9 mouse cellular contexts compared by ENCODE assay signal in the genomic region with DNA sequence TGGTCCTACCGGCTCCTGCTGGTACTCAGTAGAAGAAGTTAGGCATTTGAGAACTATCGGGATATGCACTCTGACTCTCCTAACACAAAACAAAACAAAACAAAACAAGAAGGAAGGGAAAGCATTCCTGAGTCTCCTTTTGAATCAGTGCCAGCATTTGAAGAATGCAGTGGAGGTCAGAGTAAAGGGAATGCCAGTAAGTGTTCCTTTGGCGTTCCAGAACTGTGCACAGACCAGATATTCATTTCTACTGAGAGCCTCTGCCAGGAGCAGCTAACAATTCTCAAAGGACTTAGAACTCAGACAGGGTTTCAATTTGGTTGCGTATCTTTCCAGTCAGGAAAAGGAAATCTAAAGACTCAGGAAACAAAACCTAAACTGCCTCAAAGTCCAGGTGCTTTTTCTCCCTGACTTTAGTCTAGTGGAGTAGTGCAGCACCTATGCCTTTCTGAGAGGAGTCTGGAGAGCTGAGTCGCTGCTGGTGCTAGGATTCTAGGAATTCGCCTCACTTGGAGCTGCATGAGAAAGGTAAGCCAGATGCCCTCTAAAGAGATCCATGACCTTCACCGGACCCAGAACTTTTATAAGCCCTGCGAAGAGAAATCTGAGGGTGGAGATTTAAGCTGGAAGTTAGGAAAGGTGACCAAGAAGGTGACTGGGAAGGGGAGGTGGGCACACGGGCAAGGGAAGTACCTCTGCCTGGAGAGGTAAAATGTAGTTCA. TPM values are rescaled to one million over a fixed set of nuclear protein-coding genes. Genes with fewer than 3 reads are reported as not detected.
DNase-seq lines count a peak whose midpoint lies in the region; ATAC-seq and TF ChIP-seq lines count a peak whose summit lies in the region.
"Had no signal": no experiment of that assay in that cellular context is flagged by ENCODE, and none has a peak within 500 bp of the region (broad histone marks: within the 10 kb centered on the region; RNA-seq: fewer than 3 reads in every experiment).

A gene (plus strand): TSS at position 117 of the 722 bp plus-strand sequence.

- no peaks in the 10 kb centered on the region for H3K4me1 ChIP-seq in cerebellum, adult 2 months (ENCODE audit: control insufficient read depth, insufficient read depth, low read length)
- peaks cover 10% of the 10 kb centered on the region; the same call in 1 of the 2 replicates for H3K4me1 ChIP-seq in lung, embryonic 14.5 days (ENCODE audit: insufficient read depth)
- H3K4me1 ChIP-seq: neural tube, embryonic 13.5 days had no signal

- H3K27me3 ChIP-seq in cerebellum, adult 2 months (ENCODE audit: control insufficient read depth, insufficient read depth, low read length): no peaks in the 10 kb centered on the region
- H3K27me3 ChIP-seq in lung, embryonic 14.5 days (ENCODE audit: insufficient read depth, low read length): no peaks in the 10 kb centered on the region
- H3K27me3 ChIP-seq: neural tube, embryonic 13.5 days had no signal

- H3K4me3 ChIP-seq in cerebellum, adult 2 months (replicated peaks; ENCODE audit: insufficient read depth, low read depth, low read length): peak within 1 kb of the TSS; percentile 37
- H3K4me3 ChIP-seq in lung, embryonic 14.5 days (ENCODE audit: low read depth, low read length): no peak within 1 kb of the TSS
- H3K4me3 ChIP-seq: neural tube, embryonic 13.5 days had no signal

- H3K36me3 ChIP-seq in lung, embryonic 14.5 days (ENCODE audit: insufficient read depth): peaks cover 3% of the 10 kb centered on the region; the same call in 1 of the 2 replicates
- H3K36me3 ChIP-seq: neural tube, embryonic 13.5 days had no signal

- 71% methylated on average over 9 of the region's 9 CpGs for WGBS in cerebellum, adult 2 months
- WGBS in lung, embryonic 14.5 days: 52% methylated on average over 9 of the region's 9 CpGs

- no peak within 1 kb of the TSS; the same call in 1 of the 2 replicates for H3K4me2 ChIP-seq in lung, embryonic 14.5 days
- H3K4me2 ChIP-seq: neural tube, embryonic 13.5 days had no signal

- H3K9me3 ChIP-seq in lung, embryonic 14.5 days (ENCODE audit: low read depth, low read length): no peaks in the 10 kb centered on the region
- H3K9me3 ChIP-seq: neural tube, embryonic 13.5 days had no signal

- TF ChIP-seq POLR2A in cerebellum, adult 2 months (IDR thresholded peaks at IDR 0.05; ENCODE audit: borderline replicate concordance, insufficient read depth, low read length): no peak

- H3K27ac ChIP-seq in cerebellum, adult 2 months (ENCODE audit: insufficient read depth, low read length): no peak within 1 kb of the TSS
- H3K27ac ChIP-seq in lung, embryonic 14.5 days (ENCODE audit: low read depth): peak within 1 kb of the TSS; percentile 61; the same call in 1 of the 2 replicates
- H3K27ac ChIP-seq: neural tube, embryonic 13.5 days had no signal

- peak; percentile 64; the same call in 1 of the 2 replicates for ATAC-seq in lung, embryonic 14.5 days (ENCODE audit: insufficient read depth)

- DNase-seq in cerebellum, adult 2 months: peak in 1 of 2 experiments; percentile 8
- DNase-seq in cerebellum, postnatal 4 days (ENCODE audit: low spot score in 2 of 2): no peak
- DNase-seq in adrenal gland, postnatal 25 days: no peak
- DNase-seq in heart, postnatal 25 days (ENCODE audit: low spot score): peak; percentile 14
- DNase-seq in lung, embryonic 14.5 days: peak; percentile 76
- DNase-seq in right cerebral cortex, adult 18-20 months: no peak
- DNase-seq in left cerebral cortex, adult 9 months (ENCODE audit: low spot score in 2 of 2): no peak
- DNase-seq in thymus, postnatal 36 days: no peak

- H3K9ac ChIP-seq in lung, embryonic 14.5 days: no peak within 1 kb of the TSS
- H3K9ac ChIP-seq: neural tube, embryonic 13.5 days had no signal

- no peak for TF ChIP-seq CTCF in cerebellum, adult 2 months (IDR thresholded peaks at IDR 0.05; ENCODE audit: borderline replicate concordance, insufficient read depth, low read depth, low read length)
- no peak for TF ChIP-seq CTCF in lung, embryonic 14.5 days (IDR thresholded peaks at IDR 0.05; ENCODE audit: low read depth)

- intact Hi-C loops in heart, postnatal 25 days (cut with DNase I): loop anchor here (5.0 kb wide), 1 partner anchor 53 kb away; no protein-coding TSS in a partner anchor

RNA-seq across cellular contexts. Expression of the gene that starts here (rescaled TPM):
- polyA plus RNA-seq in cerebellum, adult 2 months (2012; rRNA removed): 4.0 and 4.4 TPM in 2 replicates
- 16.3 and 16.5 TPM in 2 replicates for total RNA-seq in adrenal gland, postnatal 25 days (2021)
- 10 to 100 TPM; 24.4 to 26.4 TPM for total RNA-seq in heart, postnatal 25 days (2021)
- polyA plus RNA-seq in lung, embryonic 14.5 days (2014; fragmentation: Nextera tagmentation; extraction: Ambion mirVana): 2.0 and 2.6 TPM in 2 replicates

Comparison
In these comparisons a context has a peak if more than half of its experiments do, and no peak if none do; other contexts are left out.
1. DNase-seq: peak in heart, postnatal 25 days (single experiment) and lung, embryonic 14.5 days (single experiment); none in cerebellum, postnatal 4 days (0 of 2), adrenal gland, postnatal 25 days (single experiment), right cerebral cortex, adult 18-20 months (single experiment), left cerebral cortex, adult 9 months (0 of 2) and thymus, postnatal 36 days (0 of 2).